Mouse (Mus musculus): ENCODE measurements around the gene Elavl3. TPM values are rescaled to one million over a fixed set of nuclear protein-coding genes. Genes with fewer than 3 reads are reported as not detected.

Gene Elavl3
- 0.15 and 0.29 TPM in 2 replicates for polyA plus RNA-seq (2016; fragmentation: Nextera tagmentation; extraction: Ambion mirVana)

DNA sequence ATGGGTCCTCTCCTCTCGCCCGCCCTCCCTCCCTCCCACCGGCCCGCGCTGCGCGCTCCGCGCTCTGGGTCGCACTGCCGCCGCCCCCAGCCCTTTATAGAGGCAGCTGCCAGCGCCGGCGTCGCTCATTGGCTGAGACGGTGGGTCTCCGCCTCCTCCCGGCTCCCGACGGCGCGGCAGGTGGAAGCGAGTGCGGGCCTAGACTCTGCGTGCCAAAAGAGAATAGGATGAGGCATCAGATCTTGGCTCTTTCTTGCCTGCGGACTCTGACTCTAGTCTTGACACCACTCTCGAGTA, at the start of gene Elavl3:
Gene Elavl3, minus strand, starts transcription at position 66 of the 297 bp plus-strand sequence.
- peaks cover 83% of the 10 kb centered on the region for H3K27me3 ChIP-seq (ENCODE audit: insufficient read depth, poor library complexity, severe bottlenecking)
- no peak for DNase-seq (ENCODE audit: low spot score)
- under 1% methylated on average over 28 of the region's 28 CpGs for WGBS
- peaks cover 2% of the 10 kb centered on the region for H3K36me3 ChIP-seq
- peak within 1 kb of the TSS; percentile 58 for H3K4me3 ChIP-seq
- H3K27ac ChIP-seq = peak within 1 kb of the TSS; percentile 64; the same call in 1 of the 2 replicates
- no peaks in the 10 kb centered on the region for H3K9me3 ChIP-seq
- H3K4me1 ChIP-seq = peaks cover 36% of the 10 kb centered on the region

DNA sequence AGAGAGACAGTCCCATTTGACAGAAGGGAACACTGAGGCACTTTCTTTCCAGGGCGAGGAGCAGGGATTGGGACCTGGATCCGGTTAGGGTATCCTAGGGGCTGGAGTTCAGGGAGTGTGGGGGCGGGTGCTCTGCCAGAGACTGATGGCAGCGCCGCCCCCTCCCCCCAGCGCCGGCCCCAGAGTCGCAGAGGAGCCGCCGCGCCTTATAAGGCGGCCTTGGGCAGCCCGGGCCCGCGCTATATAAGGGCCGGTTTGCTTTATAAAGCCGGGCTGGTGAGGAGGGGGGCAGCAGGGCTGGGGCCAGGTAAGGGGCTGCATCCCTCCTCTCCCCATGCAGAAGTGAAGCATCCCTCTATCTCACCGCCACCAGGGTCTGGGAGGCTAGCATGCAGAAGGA, 48.1 kb upstream of the Elavl3 start:
- Histone ChIP-seq H3K4me1 (peaks cover 32% of the 10 kb centered on the region), H3K4me3 (peak overlapping the region; percentile 50), H3K27ac (peak overlapping the region; percentile 88), H3K9me3 (no peaks in the 10 kb centered on the region), H3K27me3 (ENCODE audit: insufficient read depth, poor library complexity, severe bottlenecking) (peaks cover 35% of the 10 kb centered on the region), H3K36me3 (peaks cover 38% of the 10 kb centered on the region)
- peak; percentile 88 for DNase-seq (ENCODE audit: low spot score)
- WGBS = under 1% methylated on average over 18 of the region's 18 CpGs

DNA sequence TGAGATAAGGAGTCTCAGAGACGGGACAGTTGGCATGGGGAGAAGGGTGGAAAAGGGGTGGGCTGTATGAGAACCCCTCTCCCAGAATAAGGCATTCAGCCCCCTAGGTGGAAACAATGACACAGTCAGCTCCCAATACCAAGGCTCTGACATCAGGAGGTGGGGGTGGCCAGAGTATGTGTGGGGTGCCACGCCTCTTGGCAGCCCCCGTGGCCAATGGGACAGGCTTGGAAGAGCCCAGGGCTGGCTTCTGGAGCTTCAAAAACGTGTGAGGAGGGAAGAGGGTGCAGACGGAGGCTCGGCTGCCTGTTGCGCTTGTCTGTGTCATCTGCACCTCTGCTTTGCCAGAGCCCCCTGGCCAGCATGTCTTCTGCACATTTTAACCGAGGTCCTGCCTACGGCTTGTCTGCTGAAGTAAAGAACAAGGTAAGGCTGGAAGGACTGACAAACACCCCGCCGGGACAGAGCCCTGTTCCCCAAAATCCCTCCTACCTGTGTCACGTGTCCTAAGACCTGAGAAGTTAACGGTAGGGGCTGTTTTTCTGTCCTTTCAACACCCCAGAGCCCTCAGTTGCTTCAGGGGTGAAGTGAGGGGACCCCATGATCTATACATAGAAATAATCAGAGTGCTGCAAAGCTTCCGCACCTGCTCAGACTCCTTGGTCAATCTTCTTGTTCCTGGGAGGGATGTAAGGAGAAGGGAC, 47.3 kb upstream of the Elavl3 start, which contains the start of gene Cnn1:
Gene Cnn1, plus strand, starts transcription at position 224 of the 704 bp plus-strand sequence.
- 3% methylated on average over 14 of the region's 14 CpGs for WGBS
- Histone ChIP-seq H3K27me3 (ENCODE audit: insufficient read depth, poor library complexity, severe bottlenecking) (peaks cover 35% of the 10 kb centered on the region), H3K36me3 (peaks cover 30% of the 10 kb centered on the region), H3K4me1 (peaks cover 32% of the 10 kb centered on the region), H3K9me3 (no peaks in the 10 kb centered on the region), H3K4me3 (peak within 1 kb of the TSS; percentile 50), H3K27ac (peak within 1 kb of the TSS; percentile 88)
- DNase-seq (ENCODE audit: low spot score) = peak; percentile 92

DNA sequence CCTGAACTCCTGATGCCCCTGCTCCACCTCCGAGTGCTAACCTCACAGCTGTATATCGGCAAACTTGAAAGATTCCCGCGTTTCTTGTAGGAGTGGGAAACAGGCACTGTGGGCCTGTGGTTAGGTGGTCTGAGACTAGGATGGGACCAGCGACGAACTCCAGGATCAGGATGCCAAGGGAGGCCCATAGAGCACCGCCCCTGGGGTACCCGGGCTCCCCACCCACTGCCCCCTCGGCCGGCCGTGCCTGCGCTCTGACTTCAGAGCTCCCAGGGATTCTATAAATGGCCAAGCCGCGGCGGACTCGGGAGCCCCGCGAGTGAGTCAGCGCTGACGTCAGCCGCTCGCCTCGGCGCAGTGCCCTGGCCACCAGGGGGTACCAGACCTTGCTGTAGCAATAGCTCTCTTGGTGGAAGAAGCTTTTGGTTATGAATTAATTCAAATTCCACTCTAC, 44.1 kb upstream of the Elavl3 start:
- peak; percentile 95 for DNase-seq (ENCODE audit: low spot score)
- H3K4me3 ChIP-seq = peak overlapping the region; percentile 51

DNA sequence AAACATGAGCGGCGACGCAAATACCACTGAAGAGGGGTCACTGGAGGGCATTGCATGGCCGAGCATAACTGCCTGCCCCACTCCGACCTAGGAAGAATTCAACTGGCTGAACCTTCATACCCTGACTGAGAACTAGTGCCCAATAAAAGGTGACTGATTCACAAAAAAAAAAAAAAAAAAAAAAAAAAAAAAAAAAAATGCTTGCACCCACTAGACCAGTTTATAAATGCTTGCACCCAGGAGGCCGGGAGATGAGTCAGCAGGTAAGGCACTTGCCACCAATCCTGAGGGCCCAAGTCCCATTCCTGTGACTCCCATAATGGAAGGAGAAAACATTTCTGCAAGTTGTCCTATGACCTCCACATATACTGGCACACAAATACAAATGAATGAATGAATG, 40.9 kb upstream of the Elavl3 start:
- H3K4me1 ChIP-seq = peaks cover 16% of the 10 kb centered on the region
- H3K27ac ChIP-seq = no peak overlapping the region
- DNase-seq (ENCODE audit: low spot score) = no peak
- H3K9me3 ChIP-seq = 0 out of 2 replicates have a peak, but pooled peaks cover 2% of the 10 kb centered on the region
- H3K4me3 ChIP-seq = no peak overlapping the region
- H3K36me3 ChIP-seq = no peaks in the 10 kb centered on the region
- 84% methylated on average over 6 of the region's 6 CpGs for WGBS
- H3K27me3 ChIP-seq (ENCODE audit: insufficient read depth, poor library complexity, severe bottlenecking) = peaks cover 2% of the 10 kb centered on the region; the same call in 1 of the 2 replicates

More for the DNA sequence above, 44.1 kb upstream of the Elavl3 start:
- H3K27ac ChIP-seq = peak overlapping the region; percentile 86
- no peaks in the 10 kb centered on the region for H3K9me3 ChIP-seq
- H3K36me3 ChIP-seq = no peaks in the 10 kb centered on the region
- peaks cover 28% of the 10 kb centered on the region for H3K4me1 ChIP-seq
- 1% methylated on average over 24 of the region's 24 CpGs for WGBS
- H3K27me3 ChIP-seq (ENCODE audit: insufficient read depth, poor library complexity, severe bottlenecking) = peaks cover 29% of the 10 kb centered on the region

DNA sequence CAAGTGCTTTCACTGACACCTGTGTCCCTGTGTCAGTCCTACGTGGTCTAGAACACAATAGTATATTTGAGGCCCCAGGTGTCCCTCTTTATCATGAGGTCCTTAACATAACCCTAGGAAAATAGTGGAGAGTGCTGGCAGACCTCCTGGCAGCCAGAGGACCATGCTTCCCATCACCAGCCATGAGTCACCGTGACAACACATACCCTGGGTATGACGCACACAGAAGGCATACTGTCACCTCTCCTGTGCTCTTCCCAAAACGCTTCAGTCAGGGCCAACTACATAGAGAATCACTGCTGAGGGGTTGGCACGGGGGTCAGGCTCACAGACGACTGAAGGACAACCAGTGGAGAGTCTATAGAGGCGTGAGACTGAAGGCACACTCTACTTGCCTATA, 38.2 kb upstream of the Elavl3 start:
- H3K9me3 ChIP-seq = 0 out of 2 replicates have a peak, but pooled peaks cover 2% of the 10 kb centered on the region
- no peaks in the 10 kb centered on the region for H3K27me3 ChIP-seq (ENCODE audit: insufficient read depth, poor library complexity, severe bottlenecking)
- no peaks in the 10 kb centered on the region for H3K36me3 ChIP-seq
- WGBS = 79% methylated on average over 7 of the region's 7 CpGs
- DNase-seq (ENCODE audit: low spot score) = no peak
- no peak overlapping the region for H3K27ac ChIP-seq
- no peak overlapping the region for H3K4me3 ChIP-seq
- H3K4me1 ChIP-seq = peaks cover 21% of the 10 kb centered on the region

DNA sequence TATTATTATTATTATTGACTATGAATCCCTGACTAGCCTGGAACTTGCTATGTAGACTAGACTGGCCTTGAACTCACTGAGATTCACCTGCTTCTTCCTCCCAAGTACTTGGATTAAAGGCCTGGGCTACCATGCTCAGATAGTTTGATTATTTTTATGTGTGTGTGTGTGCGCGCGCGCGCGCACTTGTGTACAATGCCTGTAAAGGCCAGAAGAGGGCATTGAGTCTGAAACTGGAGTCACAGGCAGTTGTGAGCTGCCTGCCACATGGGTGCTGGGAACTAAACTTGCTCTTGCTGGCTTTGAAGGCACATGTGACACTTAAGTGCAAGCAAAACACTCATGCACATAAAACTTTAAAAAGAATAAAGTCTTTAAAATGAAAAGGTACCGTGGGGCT, 37.5 kb upstream of the Elavl3 start:
- 98% methylated on average over 7 of the region's 7 CpGs for WGBS
- H3K9me3 ChIP-seq = 0 out of 2 replicates have a peak, but pooled peaks cover 2% of the 10 kb centered on the region
- H3K4me1 ChIP-seq = peaks cover 21% of the 10 kb centered on the region

DNA sequence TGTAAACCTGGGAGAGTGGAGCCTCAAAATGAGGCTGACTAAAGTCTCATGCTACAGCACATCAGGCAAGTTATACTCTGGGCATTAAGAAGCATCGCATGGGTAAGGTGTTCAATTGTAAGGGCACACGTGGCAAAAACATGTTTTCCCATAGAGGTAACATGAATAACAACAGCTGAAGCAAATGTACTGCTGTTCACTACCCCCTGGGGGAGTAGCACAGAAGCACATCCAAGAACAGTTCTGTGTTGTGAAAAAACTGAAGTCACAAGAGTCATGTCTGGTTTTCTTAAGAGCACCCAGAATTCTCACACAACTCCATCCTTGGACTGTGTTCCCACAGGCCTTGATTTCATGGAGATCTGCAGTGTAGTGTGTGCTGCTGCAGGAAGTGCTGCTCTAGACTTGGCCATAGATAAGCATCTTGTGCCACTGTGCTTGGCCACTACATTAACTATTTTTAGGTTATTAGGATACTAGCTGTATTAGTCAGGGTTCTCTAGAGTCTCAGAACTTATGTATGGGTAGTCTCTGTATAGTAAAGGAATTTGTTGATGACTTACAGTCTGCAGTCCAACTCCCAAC, 35.3 kb upstream of the Elavl3 start:
- Histone ChIP-seq H3K4me1 (peaks cover 21% of the 10 kb centered on the region), H3K9me3 (0 out of 2 replicates have a peak, but pooled peaks cover 2% of the 10 kb centered on the region), H3K27ac (no peak overlapping the region), H3K36me3 (peaks cover 7% of the 10 kb centered on the region; the same call in 1 of the 2 replicates), H3K27me3 (ENCODE audit: insufficient read depth, poor library complexity, severe bottlenecking) (no peaks in the 10 kb centered on the region), H3K4me3 (no peak overlapping the region)
- DNase-seq (ENCODE audit: low spot score) = no peak
- 85% methylated on average over 2 of the region's 2 CpGs for WGBS

More for the DNA sequence above, 37.5 kb upstream of the Elavl3 start:
- H3K27ac ChIP-seq = no peak overlapping the region
- H3K27me3 ChIP-seq (ENCODE audit: insufficient read depth, poor library complexity, severe bottlenecking) = no peaks in the 10 kb centered on the region
- no peak overlapping the region for H3K4me3 ChIP-seq
- no peaks in the 10 kb centered on the region for H3K36me3 ChIP-seq
- DNase-seq (ENCODE audit: low spot score) = no peak

DNA sequence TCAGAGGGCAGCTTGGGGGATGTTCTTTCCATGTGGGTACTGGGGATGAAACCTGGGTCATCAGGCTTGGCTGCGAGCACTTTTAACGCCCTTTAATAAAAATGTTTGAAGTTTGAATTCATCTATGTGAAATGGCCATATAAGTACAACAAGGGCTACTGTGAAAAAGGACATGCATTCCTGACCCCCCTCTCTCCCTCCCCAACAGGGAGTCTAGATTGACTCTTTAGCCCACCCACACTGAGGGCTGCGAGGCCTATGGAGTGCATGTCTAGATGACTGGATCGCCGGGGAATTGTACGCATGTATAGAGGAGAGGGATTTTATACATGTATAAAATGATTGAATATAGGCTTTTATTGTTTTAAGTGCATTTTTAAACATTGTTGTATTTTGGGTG, 34.2 kb upstream of the Elavl3 start:
- no peaks in the 10 kb centered on the region for H3K27me3 ChIP-seq (ENCODE audit: insufficient read depth, poor library complexity, severe bottlenecking)
- no peak for DNase-seq (ENCODE audit: low spot score)
- 75% methylated on average over 6 of the region's 6 CpGs for WGBS
- H3K27ac ChIP-seq = peak overlapping the region; percentile 86
- H3K4me1 ChIP-seq = peaks cover 21% of the 10 kb centered on the region
- H3K36me3 ChIP-seq = peaks cover 7% of the 10 kb centered on the region; the same call in 1 of the 2 replicates
- H3K9me3 ChIP-seq = 0 out of 2 replicates have a peak, but pooled peaks cover 2% of the 10 kb centered on the region
- peak overlapping the region; percentile 77 for H3K4me3 ChIP-seq

DNA sequence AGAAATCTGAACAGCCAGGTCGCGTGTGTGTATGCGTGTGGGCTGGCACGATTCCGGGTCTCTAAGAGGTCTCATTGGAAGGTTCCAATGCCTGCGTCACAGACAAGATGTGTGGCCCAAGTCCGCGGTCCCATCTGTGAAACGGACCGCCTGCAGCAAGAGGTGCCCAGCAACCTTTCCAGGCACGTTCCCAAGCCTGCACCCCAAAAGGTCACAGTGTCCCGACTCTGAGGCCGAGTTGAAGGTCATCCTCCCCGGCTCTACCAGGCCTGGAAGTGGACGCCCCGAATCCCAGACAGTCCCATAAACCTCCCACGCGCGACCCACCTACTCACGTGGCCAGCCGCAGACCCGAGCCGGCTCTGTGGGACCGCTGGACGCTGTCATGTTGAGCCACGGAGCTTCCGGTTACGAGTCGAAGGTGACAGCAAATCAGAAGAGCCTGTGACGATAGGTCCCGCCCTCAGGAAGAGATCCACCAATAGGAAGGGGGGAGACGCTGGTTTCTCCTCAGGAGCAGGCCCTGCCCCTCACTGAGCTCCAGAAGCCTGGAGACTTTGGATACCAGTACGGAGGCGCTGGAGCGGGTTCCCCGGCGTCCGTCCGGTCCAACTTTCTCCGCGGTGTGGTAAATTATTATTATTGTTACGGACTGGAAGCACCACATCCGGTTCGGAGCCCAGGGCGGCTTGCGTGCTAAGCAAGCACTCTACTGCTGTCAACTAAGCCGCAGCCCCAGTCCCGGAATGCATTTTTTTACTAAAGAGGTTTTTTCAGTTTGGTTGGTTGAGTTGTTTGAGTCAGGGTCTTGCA, 33.4 kb upstream of the Elavl3 start, which contains the start of gene Ecsit:
Gene Ecsit, minus strand, starts transcription at position 417 of the 813 bp plus-strand sequence.
- Histone ChIP-seq H3K27ac (peak within 1 kb of the TSS; percentile 86), H3K36me3 (peaks cover 14% of the 10 kb centered on the region; the same call in 1 of the 2 replicates), H3K9me3 (no peaks in the 10 kb centered on the region), H3K4me3 (peak within 1 kb of the TSS; percentile 77), H3K4me1 (peaks cover 21% of the 10 kb centered on the region), H3K27me3 (ENCODE audit: insufficient read depth, poor library complexity, severe bottlenecking) (no peaks in the 10 kb centered on the region)
- under 1% methylated on average over 48 of the region's 48 CpGs for WGBS
- DNase-seq (ENCODE audit: low spot score) = peak; percentile 98

DNA sequence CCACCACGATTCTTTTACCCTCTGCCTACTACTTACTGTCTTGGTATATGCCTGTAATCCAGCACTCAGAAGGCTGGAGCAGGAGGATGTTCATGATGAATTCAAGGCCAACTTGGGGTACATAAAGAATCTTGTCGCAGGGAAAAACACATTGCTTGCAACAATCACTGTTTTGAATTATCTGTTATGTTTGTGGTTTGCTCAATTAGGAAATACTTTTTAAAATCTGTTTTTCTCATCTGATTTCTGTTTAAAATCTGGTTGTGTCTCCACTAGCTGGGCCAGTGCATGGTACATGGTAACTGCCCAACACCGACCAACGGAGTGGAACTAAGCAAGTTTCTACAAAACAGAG, 32.8 kb upstream of the Elavl3 start:
- Histone ChIP-seq H3K36me3 (peaks cover 17% of the 10 kb centered on the region; the same call in 1 of the 2 replicates), H3K27me3 (ENCODE audit: insufficient read depth, poor library complexity, severe bottlenecking) (no peaks in the 10 kb centered on the region), H3K4me1 (peaks cover 21% of the 10 kb centered on the region), H3K27ac (peak overlapping the region; percentile 86), H3K4me3 (peak overlapping the region; percentile 77), H3K9me3 (no peaks in the 10 kb centered on the region)
- no peak for DNase-seq (ENCODE audit: low spot score)
- WGBS = 33% methylated on average over 4 of the region's 4 CpGs

DNA sequence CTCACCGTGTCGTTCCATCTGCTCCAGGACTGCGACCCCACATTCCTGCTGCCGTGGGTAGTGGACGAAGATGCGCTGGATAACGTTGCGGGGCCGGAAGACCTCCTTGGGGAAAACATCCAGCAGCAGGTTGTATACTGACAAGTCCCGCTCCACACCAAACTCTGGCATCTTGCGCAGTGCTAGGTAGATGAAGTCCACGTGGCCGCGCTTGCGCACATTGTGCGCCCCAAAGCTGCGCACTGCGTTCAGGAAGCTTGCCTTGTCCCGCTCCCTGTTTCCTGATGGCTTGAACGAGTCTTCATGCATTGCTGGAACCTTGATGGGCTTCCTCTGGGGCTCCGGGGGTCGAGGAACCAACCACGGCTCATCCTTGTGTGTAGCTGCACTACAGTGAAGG, 24.4 kb upstream of the Elavl3 start:
- Histone ChIP-seq H3K27me3 (ENCODE audit: insufficient read depth, poor library complexity, severe bottlenecking) (no peaks in the 10 kb centered on the region), H3K4me3 (no peak overlapping the region), H3K36me3 (peaks cover 64% of the 10 kb centered on the region), H3K9me3 (no peaks in the 10 kb centered on the region), H3K4me1 (0 out of 2 replicates have a peak, but pooled peaks cover 5% of the 10 kb centered on the region), H3K27ac (no peak overlapping the region)
- whole genome bisulfite sequencing = 94% methylated on average over 23 of the region's 23 CpGs
- DNase-seq (ENCODE audit: low spot score) = no peak
